Mouse (Mus musculus): Measurements from ENCODE around the gene Thra.

- no peak for TF ChIP-seq CTCF (IDR thresholded peaks at IDR 0.05; ENCODE audit: borderline replicate concordance, insufficient read depth, low read length)
- TF ChIP-seq POLR2A (IDR thresholded peaks at IDR 0.05; ENCODE audit: low read depth, low read length) = no peak
Measured at GRCm38 (mm10) chr11:98768127-98769006, 27.9 kb downstream of the Thra start.
